Mouse (Mus musculus) hindbrain, embryonic 15.5 days (tissue): ENCODE results near the gene Thg1l. TPM values are rescaled to one million over a fixed set of nuclear protein-coding genes. Genes with fewer than 3 reads are reported as not detected.

Experiments used
- ATAC-seq: fragments of 200-750 bp; cut with Nextera tagmentation; 2 replicates; pipeline ENCODE4 v1.8.0; 2017; ENCODE audit warnings: low read depth, moderate number of reproducible peaks, moderate TSS enrichment; ENCODE audit not compliant: low FRiP score
- H3K27ac ChIP-seq: fragments of 300-500 bp; sonication (generic); replicated peaks from 2 replicates; pipeline ENCODE4 v1.5.1; 2015; ENCODE audit warnings: mild to moderate bottlenecking, inconsistent platforms
- H3K27me3 ChIP-seq: fragments of 300-500 bp; sonication (generic); 2 replicates; pipeline ENCODE4 v1.6.1; 2015; ENCODE audit warnings: control low read depth, inconsistent platforms
- H3K36me3 ChIP-seq: fragments of 300-500 bp; sonication (generic); 2 replicates; pipeline ENCODE4 v1.6.1; 2015; ENCODE audit warnings: control low read depth, inconsistent platforms
- H3K4me1 ChIP-seq: fragments of 300-500 bp; sonication (generic); replicated peaks from 2 replicates; pipeline ENCODE4 v1.6.1; 2015; ENCODE audit warnings: control low read depth, inconsistent platforms
- H3K4me2 ChIP-seq: fragments of 300-500 bp; sonication (generic); 2 replicates; pipeline ENCODE4 v1.6.1; 2015; ENCODE audit warnings: moderate library complexity, mild to moderate bottlenecking, inconsistent platforms
- H3K4me3 ChIP-seq: fragments of 300-500 bp; sonication (generic); 2 replicates; pipeline ENCODE4 v1.5.1; 2015; ENCODE audit warnings: mild to moderate bottlenecking, inconsistent platforms
- H3K9ac ChIP-seq: fragments of 300-500 bp; sonication (generic); 2 replicates; pipeline ENCODE4 v1.6.1; 2015; ENCODE audit warnings: inconsistent platforms
- H3K9me3 ChIP-seq: fragments of 300-500 bp; sonication (generic); 2 replicates; pipeline ENCODE4 v1.6.1; 2016; ENCODE audit warnings: control low read depth, inconsistent platforms
- WGBS: fragments of 180-500 bp; shearing (Covaris S2); methylation state at CpG from one replicate; pipeline ENCODE4 v1.1.7; 2015; 5-methylcytosine and 5-hydroxymethylcytosine counted together
- polyA plus RNA-seq: library from polyadenylated mRNA; unstranded; fragments of >200 nt; fragmentation: Nextera tagmentation; extraction: Ambion mirVana; gene quantifications from 2 replicates; pipeline ENCODE4 v1.2.1, GENCODE M21; 2015

Thg1l gene
- polyA plus RNA-seq, 1 experiment from 2014 or later = 10.0 TPM

DNA sequence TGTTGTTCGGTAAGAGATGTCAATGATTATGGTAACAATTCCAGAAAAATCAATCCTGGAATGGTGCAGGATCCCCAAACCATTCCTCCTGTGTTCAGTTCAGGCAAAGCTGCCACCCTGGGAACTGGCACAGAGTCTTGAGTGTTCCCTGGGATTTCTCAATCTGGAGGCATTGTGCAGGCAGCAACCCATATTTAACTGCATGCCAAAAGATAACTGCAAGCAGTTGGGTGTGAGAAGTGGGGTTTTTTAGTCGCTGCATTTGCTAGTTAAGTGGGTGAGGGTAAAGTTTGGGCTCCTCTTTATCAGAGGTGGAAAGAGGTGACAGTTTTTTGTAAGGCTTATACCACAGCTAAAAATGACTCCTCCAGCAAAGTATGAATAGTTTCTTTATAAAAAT, 7.8 kb downstream of the Thg1l start:
- Histone ChIP-seq H3K4me3 (no peak overlapping the region), H3K36me3 (peaks cover 19% of the 10 kb centered on the region), H3K27me3 (no peaks in the 10 kb centered on the region), H3K4me2 (no peak overlapping the region), H3K9me3 (no peaks in the 10 kb centered on the region), H3K27ac (no peak overlapping the region), H3K9ac (no peak overlapping the region), H3K4me1 (peaks cover 14% of the 10 kb centered on the region)
- WGBS = 89% methylated on average over 2 of the region's 2 CpGs
- no peak for ATAC-seq

- no peak overlapping the region for H3K4me2 ChIP-seq
- H3K9ac ChIP-seq = no peak overlapping the region
- H3K27ac ChIP-seq = no peak overlapping the region
- 81% methylated on average over 4 of the region's 4 CpGs for WGBS
- no peaks in the 10 kb centered on the region for H3K9me3 ChIP-seq
- no peak for ATAC-seq
- no peak overlapping the region for H3K4me3 ChIP-seq
- H3K36me3 ChIP-seq = peaks cover 19% of the 10 kb centered on the region
- H3K27me3 ChIP-seq = no peaks in the 10 kb centered on the region
- peaks cover 18% of the 10 kb centered on the region for H3K4me1 ChIP-seq
Observed at GRCm38 (mm10) chr11:45946796-45947195, 8.5 kb downstream of the Thg1l start.

GRCm38 (mm10) chr11:45944643-45945156, 10.6 kb downstream of the Thg1l start, which contains the start of gene Lsm11:
Gene Lsm11, minus strand, starts transcription at chr11:45944935.
- no peaks in the 10 kb centered on the region for H3K9me3 ChIP-seq
- WGBS = 0% methylated on average over 44 of the region's 55 CpGs
- peak within 1 kb of the TSS; percentile 72 for H3K4me2 ChIP-seq
- H3K27ac ChIP-seq = peak within 1 kb of the TSS; percentile 83
- ATAC-seq = peak; percentile 86
- H3K27me3 ChIP-seq = no peaks in the 10 kb centered on the region
- peak within 1 kb of the TSS; percentile 93 for H3K4me3 ChIP-seq
- peaks cover 23% of the 10 kb centered on the region for H3K4me1 ChIP-seq
- peaks cover 5% of the 10 kb centered on the region for H3K36me3 ChIP-seq
- peak within 1 kb of the TSS; percentile 87 for H3K9ac ChIP-seq

- H3K27ac ChIP-seq = peak overlapping the region; percentile 83
- peak overlapping the region; percentile 72 for H3K4me2 ChIP-seq
- under 1% methylated on average over 38 of the region's 49 CpGs for WGBS
Observed at GRCm38 (mm10) chr11:45943891-45944642, 11.2 kb downstream of the Thg1l start.

GRCm38 (mm10) chr11:45943108-45943705, 12.1 kb downstream of the Thg1l start:
- Histone ChIP-seq H3K4me1 (peaks cover 23% of the 10 kb centered on the region), H3K9ac (peak overlapping the region; percentile 87), H3K4me2 (peak overlapping the region; percentile 72), H3K4me3 (peak overlapping the region; percentile 93), H3K9me3 (no peaks in the 10 kb centered on the region), H3K27ac (peak overlapping the region; percentile 17; the same call in 1 of the 2 replicates), H3K27me3 (no peaks in the 10 kb centered on the region), H3K36me3 (no peaks in the 10 kb centered on the region)
- 42% methylated on average over 7 of the region's 7 CpGs for WGBS
- ATAC-seq = no peak

More at GRCm38 (mm10) chr11:45943891-45944642, 11.2 kb downstream of the Thg1l start:
- no peaks in the 10 kb centered on the region for H3K36me3 ChIP-seq
- peak overlapping the region; percentile 93 for H3K4me3 ChIP-seq
- H3K27me3 ChIP-seq = no peaks in the 10 kb centered on the region
- peaks cover 23% of the 10 kb centered on the region for H3K4me1 ChIP-seq
- ATAC-seq = peak; percentile 68
- peak overlapping the region; percentile 87 for H3K9ac ChIP-seq
- no peaks in the 10 kb centered on the region for H3K9me3 ChIP-seq

DNA sequence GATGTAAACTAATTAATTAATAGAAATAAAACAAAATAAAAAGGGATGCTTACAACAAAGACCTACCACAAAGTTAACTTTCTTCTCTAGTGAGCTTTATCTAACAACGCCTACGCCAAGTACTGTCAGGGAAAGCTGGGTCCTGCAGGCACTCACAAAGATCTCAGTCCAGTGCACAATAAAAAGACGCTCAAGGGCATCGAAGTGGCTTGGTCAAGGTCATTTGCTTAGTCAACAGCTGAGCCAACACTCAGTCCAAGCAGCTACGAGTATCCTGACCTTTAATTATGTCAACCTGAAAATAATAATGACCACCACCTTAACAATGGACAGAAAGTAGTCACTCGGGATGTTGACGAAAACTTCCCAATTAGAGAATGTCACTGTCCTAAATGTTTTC, 13.0 kb downstream of the Thg1l start:
- Histone ChIP-seq H3K27ac (no peak overlapping the region), H3K9me3 (no peaks in the 10 kb centered on the region), H3K36me3 (no peaks in the 10 kb centered on the region), H3K27me3 (no peaks in the 10 kb centered on the region), H3K9ac (no peak overlapping the region), H3K4me2 (peak overlapping the region; percentile 72), H3K4me1 (peaks cover 23% of the 10 kb centered on the region), H3K4me3 (no peak overlapping the region)
- no peak for ATAC-seq
- WGBS = 89% methylated on average over 7 of the region's 7 CpGs

GRCm38 (mm10) chr11:45938917-45939316, 16.4 kb downstream of the Thg1l start:
- no peak for ATAC-seq
- Histone ChIP-seq H3K27ac (no peak overlapping the region), H3K36me3 (peaks cover 21% of the 10 kb centered on the region), H3K27me3 (no peaks in the 10 kb centered on the region), H3K9me3 (no peaks in the 10 kb centered on the region), H3K4me3 (no peak overlapping the region), H3K4me1 (peaks cover 23% of the 10 kb centered on the region), H3K4me2 (no peak overlapping the region), H3K9ac (no peak overlapping the region)
- 88% methylated on average over 8 of the region's 8 CpGs for WGBS

DNA sequence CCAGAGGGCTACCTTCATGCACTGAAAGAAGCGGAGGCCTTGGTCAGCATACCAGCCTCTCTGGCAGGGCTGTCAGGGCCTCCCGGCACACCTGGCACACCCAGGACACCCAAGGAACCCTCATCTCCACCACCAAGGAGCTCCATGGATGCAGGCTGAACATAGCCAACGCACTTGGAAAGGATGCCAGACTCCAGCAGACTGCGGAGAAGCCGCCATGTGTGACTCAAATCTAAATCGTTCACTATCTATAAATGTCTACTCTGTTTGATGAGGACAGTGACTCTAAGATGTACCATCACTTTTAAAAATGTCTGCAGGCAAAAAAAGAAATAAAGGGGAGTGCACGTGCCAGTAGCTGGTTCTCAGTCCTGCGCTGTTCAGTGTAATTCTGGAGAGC, 17.8 kb downstream of the Thg1l start:
- no peak for ATAC-seq
- no peak overlapping the region for H3K9ac ChIP-seq
- no peak overlapping the region for H3K4me3 ChIP-seq
- no peak overlapping the region for H3K27ac ChIP-seq
- H3K9me3 ChIP-seq = no peaks in the 10 kb centered on the region
- no peak overlapping the region for H3K4me2 ChIP-seq
- peaks cover 8% of the 10 kb centered on the region for H3K4me1 ChIP-seq
- H3K36me3 ChIP-seq = peaks cover 32% of the 10 kb centered on the region
- H3K27me3 ChIP-seq = no peaks in the 10 kb centered on the region
- 96% methylated on average over 8 of the region's 8 CpGs for WGBS

- Histone ChIP-seq H3K9ac (no peak overlapping the region), H3K27ac (no peak overlapping the region), H3K4me3 (no peak overlapping the region), H3K4me1 (no peaks in the 10 kb centered on the region), H3K4me2 (no peak overlapping the region), H3K27me3 (no peaks in the 10 kb centered on the region), H3K9me3 (no peaks in the 10 kb centered on the region), H3K36me3 (peaks cover 46% of the 10 kb centered on the region)
- 93% methylated on average over 10 of the region's 10 CpGs for WGBS
- ATAC-seq = no peak
Observed at GRCm38 (mm10) chr11:45932771-45933170, 22.5 kb downstream of the Thg1l start.

DNA sequence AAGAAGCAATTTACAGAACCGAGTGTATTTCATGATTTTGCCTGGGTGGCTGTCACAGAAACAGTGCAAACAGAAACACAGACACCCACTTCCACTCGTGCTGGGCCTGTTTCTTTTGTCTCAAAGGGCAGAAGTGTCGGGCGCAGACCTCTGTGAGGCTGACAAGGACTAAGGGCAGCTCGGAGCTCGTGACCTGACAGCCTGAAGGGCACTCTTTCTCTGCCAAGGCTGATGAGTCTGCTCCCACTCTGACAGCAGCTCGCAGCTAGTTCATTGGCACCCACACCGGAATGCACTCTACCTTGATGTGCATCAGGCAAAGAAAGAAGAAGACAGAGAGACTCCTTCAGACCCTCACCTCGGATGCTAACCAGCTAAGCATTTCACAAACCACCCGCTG, 25.8 kb downstream of the Thg1l start:
- Histone ChIP-seq H3K27ac (no peak overlapping the region), H3K9me3 (no peaks in the 10 kb centered on the region), H3K36me3 (peaks cover 31% of the 10 kb centered on the region), H3K4me1 (no peaks in the 10 kb centered on the region), H3K9ac (no peak overlapping the region), H3K4me2 (no peak overlapping the region), H3K27me3 (no peaks in the 10 kb centered on the region), H3K4me3 (no peak overlapping the region)
- no peak for ATAC-seq
- 83% methylated on average over 10 of the region's 10 CpGs for WGBS

DNA sequence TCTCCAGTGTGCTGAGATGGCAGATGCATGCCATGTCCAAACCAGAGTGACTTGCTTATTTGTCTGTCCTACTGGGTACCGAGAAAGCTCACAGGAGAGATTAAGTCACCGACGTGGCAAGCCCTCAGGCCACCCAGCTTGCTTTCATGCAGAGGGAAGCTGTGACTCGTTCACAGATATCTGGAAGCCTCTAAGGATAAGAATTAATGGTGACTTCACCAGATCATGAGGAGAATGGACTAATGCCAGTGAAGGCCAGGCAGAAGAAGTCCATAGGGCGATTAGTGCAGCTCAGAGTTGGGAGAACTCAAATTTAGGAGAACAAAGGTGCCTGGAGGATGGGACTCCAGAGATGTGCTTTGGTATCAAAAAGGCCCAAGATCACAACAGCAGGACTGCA, 27.8 kb downstream of the Thg1l start:
- ATAC-seq = no peak
- Histone ChIP-seq H3K9ac (no peak overlapping the region), H3K9me3 (no peaks in the 10 kb centered on the region), H3K36me3 (peaks cover 14% of the 10 kb centered on the region), H3K4me2 (no peak overlapping the region), H3K4me3 (no peak overlapping the region), H3K4me1 (0 out of 2 replicates have a peak, but pooled peaks cover 2% of the 10 kb centered on the region), H3K27me3 (no peaks in the 10 kb centered on the region), H3K27ac (no peak overlapping the region)
- WGBS = 52% methylated on average over 5 of the region's 5 CpGs

GRCm38 (mm10) chr11:45926640-45927082, 28.6 kb downstream of the Thg1l start:
- H3K27ac ChIP-seq = peak overlapping the region; percentile 68; the same call in 1 of the 2 replicates
- peak overlapping the region; percentile 63 for H3K4me2 ChIP-seq
- ATAC-seq = peak; percentile 90
- peak overlapping the region; percentile 42 for H3K4me3 ChIP-seq
- H3K27me3 ChIP-seq = no peaks in the 10 kb centered on the region
- peak overlapping the region; percentile 49 for H3K9ac ChIP-seq
- under 1% methylated on average over 9 of the region's 9 CpGs for WGBS
- H3K9me3 ChIP-seq = no peaks in the 10 kb centered on the region
- H3K36me3 ChIP-seq = peaks cover 11% of the 10 kb centered on the region; the same call in 1 of the 2 replicates
- peaks cover 7% of the 10 kb centered on the region for H3K4me1 ChIP-seq
